Mouse (Mus musculus): Measurements from ENCODE around the gene Trmt5. TPM values are rescaled to one million over a fixed set of nuclear protein-coding genes. Genes with fewer than 3 reads are reported as not detected.
A peak's percentile ranks its signal among the peaks of the same experiment; 100 is the strongest.

The Trmt5 gene
- total RNA-seq (2021), result 10 to 100 TPM; 14.3 to 15.7 TPM
- long read RNA-seq, experiment 1, partial matches to known transcripts, result 0 of 5 reads
- long read RNA-seq, experiment 1, other reads (novel, unspliced or antisense), result 3 of 5 reads
- long read RNA-seq, experiment 2, partial matches to known transcripts, result 3 of 8 reads
- long read RNA-seq, experiment 2, other reads (novel, unspliced or antisense), result 3 of 8 reads

DNA sequence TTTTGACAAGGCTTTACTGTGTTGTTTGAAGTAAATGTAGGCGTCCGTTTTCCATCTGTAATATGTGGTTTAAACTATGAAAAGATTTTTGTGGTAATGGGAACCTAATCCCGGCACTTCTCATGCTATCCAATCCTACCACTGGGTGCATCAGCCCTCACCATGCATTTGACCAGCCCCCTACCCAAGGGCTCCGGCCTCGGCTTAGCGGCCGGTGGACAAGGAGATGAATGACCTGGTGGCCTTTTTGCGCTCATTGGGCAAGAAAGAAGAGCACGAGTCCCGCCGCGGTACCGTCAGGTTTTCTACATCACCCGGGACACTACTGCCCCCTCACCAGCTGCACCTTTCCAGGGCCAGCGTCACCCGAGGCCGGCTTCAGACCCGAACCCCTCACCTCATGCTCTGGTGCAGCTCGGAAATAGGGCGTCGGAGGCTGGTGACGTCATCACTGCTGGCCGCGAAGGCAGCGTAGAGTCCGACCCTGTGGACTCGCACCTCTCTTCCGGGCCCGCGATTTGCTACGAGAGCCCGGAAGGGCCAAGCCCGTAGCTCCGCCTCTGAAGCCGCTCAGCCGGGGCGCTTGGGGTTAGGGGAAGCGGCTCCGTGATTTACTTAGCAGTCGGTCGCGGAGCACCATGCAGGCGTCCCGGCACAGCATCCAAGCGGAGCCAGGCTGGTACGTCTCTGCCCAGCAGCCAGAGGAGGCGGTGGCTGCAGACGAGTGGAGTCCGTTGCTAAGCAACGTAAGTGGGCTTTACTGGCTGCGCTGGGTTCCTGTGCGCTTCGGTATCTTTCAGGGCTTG lies at the start of gene Trmt5, which contains the start of gene Slc38a6:
Trmt5 (minus strand) TSS at position 424 of the 806 bp plus-strand sequence.
Slc38a6 (plus strand) TSS at position 493 of the 806 bp plus-strand sequence.
- intact Hi-C loops (cut with DNase I), result loop anchor here (2.0 to 10.0 kb wide), 4 partner anchors 164 to 262 kb away; partner anchors contain the start of gene Mnat1
- no peak; the same call in 1 of the 2 replicates for TF ChIP-seq CTCF (IDR thresholded peaks at IDR 0.05)
- peak within 1 kb of the TSS; percentile 85 for H3K27ac ChIP-seq
- H3K4me3 ChIP-seq, result peak within 1 kb of the TSS; percentile 83
- DNase-seq (ENCODE audit: extremely low spot score in 1 of 2, low spot score in 2 of 2), result peak; percentile 91 to 92

- H3K4me3 ChIP-seq, result no peak overlapping the region
- TF ChIP-seq CTCF (IDR thresholded peaks at IDR 0.05), result no peak
- H3K27ac ChIP-seq, result no peak overlapping the region
- DNase-seq (ENCODE audit: extremely low spot score in 1 of 2, low spot score in 2 of 2), result no peak
- intact Hi-C loops (cut with DNase I), result no loop called here
Measured at GRCm38 (mm10) chr12:73334051-73334551, 47.6 kb upstream of the Trmt5 start.

- TF ChIP-seq CTCF (IDR thresholded peaks at IDR 0.05), result no peak
- DNase-seq (ENCODE audit: extremely low spot score in 1 of 2, low spot score in 2 of 2), result no peak
- Histone ChIP-seq H3K4me3 (no peak overlapping the region), H3K27ac (no peak overlapping the region)
- intact Hi-C loops (cut with DNase I), result no loop called here
Measured at GRCm38 (mm10) chr12:73332701-73333100, 46.2 kb upstream of the Trmt5 start.

DNA sequence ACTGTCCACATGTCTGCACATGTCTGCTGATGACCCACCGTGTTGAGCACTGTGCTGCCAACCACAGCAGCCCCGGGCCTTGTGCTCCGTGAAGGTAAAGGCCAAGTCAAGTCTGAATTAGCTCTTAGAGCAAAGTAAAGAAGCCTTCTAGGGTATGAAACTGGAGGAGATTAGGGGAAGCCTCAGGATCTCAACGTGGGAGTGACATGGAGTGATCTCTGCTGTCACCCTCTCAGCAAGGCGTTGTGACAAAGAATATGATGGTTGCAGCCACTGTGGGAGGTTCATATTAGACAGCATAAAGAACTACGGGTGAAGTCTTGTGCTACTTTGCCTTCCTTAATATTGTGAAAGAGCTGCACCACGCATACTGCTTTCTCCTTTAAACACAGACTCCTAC lies 43.7 kb upstream of the Trmt5 start:
- H3K4me3 ChIP-seq, result no peak overlapping the region
- intact Hi-C loops (cut with DNase I), result no loop called here
- no peak for TF ChIP-seq CTCF (IDR thresholded peaks at IDR 0.05)
- H3K27ac ChIP-seq, result no peak overlapping the region
- no peak for DNase-seq (ENCODE audit: extremely low spot score in 1 of 2, low spot score in 2 of 2)

DNA sequence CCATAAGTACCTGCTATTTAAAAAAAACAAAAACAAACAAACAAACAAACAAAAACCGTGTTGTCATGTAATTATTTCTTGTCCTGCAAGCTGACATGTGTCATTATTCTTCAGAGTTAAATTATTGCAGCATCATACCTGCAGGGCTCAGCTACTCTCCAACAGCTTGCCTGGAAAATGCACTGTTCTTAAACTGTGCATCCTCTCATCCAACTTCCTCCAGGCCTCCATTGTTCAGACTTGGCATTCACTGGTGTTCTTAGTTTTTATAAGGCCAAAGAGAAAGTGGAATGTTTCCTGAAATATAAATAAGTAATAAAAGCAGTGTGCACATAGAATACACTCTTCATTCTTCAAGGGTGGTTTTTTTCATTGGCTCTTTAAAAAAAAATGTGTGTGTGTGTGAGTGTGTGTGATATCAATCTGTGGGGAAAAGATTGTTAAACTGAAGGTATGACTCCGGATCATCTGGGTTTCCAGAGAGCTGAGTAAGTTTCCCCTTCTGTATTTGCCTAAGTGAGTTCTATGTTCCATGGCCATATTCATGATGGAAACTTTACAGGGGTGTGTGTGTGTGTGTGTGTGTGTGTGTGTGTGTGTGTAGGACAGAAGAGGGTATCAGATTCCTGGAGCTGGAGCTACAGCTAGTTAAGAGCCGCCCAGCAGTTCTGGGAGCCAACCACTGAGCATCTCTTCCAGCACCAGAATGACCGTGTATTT lies 42.1 kb upstream of the Trmt5 start:
- Histone ChIP-seq H3K27ac (no peak overlapping the region), H3K4me3 (no peak overlapping the region)
- no peak for DNase-seq (ENCODE audit: extremely low spot score in 1 of 2, low spot score in 2 of 2)
- no peak for TF ChIP-seq CTCF (IDR thresholded peaks at IDR 0.05)
- intact Hi-C loops (cut with DNase I), result loop anchor here (10.0 kb wide), 1 partner anchor 186 kb away; no protein-coding TSS in a partner anchor

- TF ChIP-seq CTCF (IDR thresholded peaks at IDR 0.05), result no peak
- intact Hi-C loops (cut with DNase I), result loop anchor here (10.0 kb wide), 1 partner anchor 187 kb away; no protein-coding TSS in a partner anchor
Measured at GRCm38 (mm10) chr12:73327381-73327780, 40.9 kb upstream of the Trmt5 start.

DNA sequence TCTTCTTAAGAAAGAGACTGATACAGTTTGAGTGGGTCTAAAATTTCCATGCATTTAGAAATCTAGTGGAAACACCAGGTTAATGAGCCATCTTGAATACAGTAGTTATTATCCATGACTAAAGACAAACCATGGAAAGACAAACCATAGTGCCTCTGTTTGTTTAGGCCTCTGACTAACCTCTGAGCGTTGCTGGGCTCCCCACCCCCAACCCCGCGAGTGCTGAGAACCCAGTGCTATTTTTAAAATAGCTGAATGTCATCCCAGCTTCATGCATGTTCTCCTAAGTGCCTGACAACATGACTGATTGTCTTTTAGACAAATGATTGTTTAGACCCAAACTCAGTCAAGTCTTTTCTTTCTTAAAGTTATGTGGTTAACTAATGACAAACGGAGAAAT lies 39.1 kb upstream of the Trmt5 start:
- no peak for DNase-seq (ENCODE audit: extremely low spot score in 1 of 2, low spot score in 2 of 2)
- H3K4me3 ChIP-seq, result no peak overlapping the region
- intact Hi-C loops (cut with DNase I), result loop anchor here (10.0 kb wide), 1 partner anchor 189 kb away; no protein-coding TSS in a partner anchor
- no peak for TF ChIP-seq CTCF (IDR thresholded peaks at IDR 0.05)
- H3K27ac ChIP-seq, result no peak overlapping the region

More at GRCm38 (mm10) chr12:73327381-73327780, 40.9 kb upstream of the Trmt5 start:
- DNase-seq (ENCODE audit: extremely low spot score in 1 of 2, low spot score in 2 of 2), result no peak
- Histone ChIP-seq H3K27ac (no peak overlapping the region), H3K4me3 (no peak overlapping the region)

DNA sequence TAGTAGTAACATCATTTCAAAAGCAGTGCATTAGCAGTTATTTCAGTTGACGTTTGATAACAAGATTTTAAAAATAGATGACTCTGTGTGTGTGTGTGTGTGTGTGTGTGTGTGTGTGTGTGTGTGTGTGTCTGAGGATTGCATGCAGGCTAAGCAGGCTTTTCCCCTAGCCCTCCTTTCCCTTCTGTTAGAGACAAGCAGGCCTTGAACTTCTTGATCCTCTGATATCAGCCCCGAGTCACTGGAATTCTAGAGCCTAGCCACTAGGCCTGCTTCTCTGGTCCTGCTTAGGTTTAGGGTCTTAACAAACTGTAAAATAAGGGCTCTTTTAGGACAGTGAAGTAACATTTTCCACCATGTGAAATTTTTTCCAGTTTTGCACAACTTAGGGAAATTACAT lies 38.7 kb upstream of the Trmt5 start:
- Histone ChIP-seq H3K4me3 (no peak overlapping the region), H3K27ac (no peak overlapping the region)
- TF ChIP-seq CTCF (IDR thresholded peaks at IDR 0.05), result no peak
- no peak for DNase-seq (ENCODE audit: extremely low spot score in 1 of 2, low spot score in 2 of 2)
- intact Hi-C loops (cut with DNase I), result loop anchor here (10.0 kb wide), 1 partner anchor 190 kb away; no protein-coding TSS in a partner anchor

GRCm38 (mm10) chr12:73324742-73325141 lies 38.2 kb upstream of the Trmt5 start:
- DNase-seq (ENCODE audit: extremely low spot score in 1 of 2, low spot score in 2 of 2), result no peak
- Histone ChIP-seq H3K4me3 (no peak overlapping the region), H3K27ac (no peak overlapping the region)
- intact Hi-C loops (cut with DNase I), result loop anchor here (5.0 to 10.0 kb wide), 2 partner anchors 190 to 302 kb away; no protein-coding TSS in a partner anchor
- peak; percentile 44 for TF ChIP-seq CTCF (IDR thresholded peaks at IDR 0.05)

GRCm38 (mm10) chr12:73324180-73324586 lies 37.7 kb upstream of the Trmt5 start:
- intact Hi-C loops (cut with DNase I), result loop anchor here (5.0 to 10.0 kb wide), 2 partner anchors 191 to 302 kb away; no protein-coding TSS in a partner anchor
- H3K4me3 ChIP-seq, result no peak overlapping the region
- no peak for TF ChIP-seq CTCF (IDR thresholded peaks at IDR 0.05)

More at GRCm38 (mm10) chr12:73324180-73324586, 37.7 kb upstream of the Trmt5 start:
- peak; percentile 12 to 14 for DNase-seq (ENCODE audit: extremely low spot score in 1 of 2, low spot score in 2 of 2)
- H3K27ac ChIP-seq, result no peak overlapping the region
